Mouse (Mus musculus) myocyte (in vitro differentiated cells): ENCODE measurements around the gene Zbtb20. TPM values are rescaled to one million over a fixed set of nuclear protein-coding genes. Genes with fewer than 3 reads are reported as not detected.

ENCODE experiments used
- H3K27me3 ChIP-seq: one replicate; pipeline ENCODE4 v1.6.1; 2011; ENCODE audit not compliant: control insufficient read depth, insufficient read depth, insufficient read length
- H3K36me3 ChIP-seq: one replicate; pipeline ENCODE4 v1.6.1; 2011; ENCODE audit not compliant: control insufficient read depth, insufficient read depth
- H3K4me2 ChIP-seq: one replicate; pipeline ENCODE4 v1.6.1; 2011; ENCODE audit warnings: low read depth, control low read depth
- H3K4me3 ChIP-seq: one replicate; pipeline ENCODE4 v1.5.1; 2011; ENCODE audit warnings: mild to moderate bottlenecking, control low read depth, moderate library complexity
- H3K79me2 ChIP-seq: one replicate; pipeline ENCODE4 v1.6.1; 2011; ENCODE audit not compliant: control insufficient read depth, insufficient read depth
- H3ac ChIP-seq: one replicate; pipeline ENCODE4 v1.6.1; 2011; ENCODE audit not compliant: control insufficient read depth, insufficient read length
- CEBPB ChIP-seq: IDR thresholded peaks from 2 replicates; pipeline ENCODE4 v1.6.1; 2011; ENCODE audit warnings: mild to moderate bottlenecking, moderate library complexity; ENCODE audit not compliant: poor library complexity, insufficient read depth, severe bottlenecking
- E2F4 ChIP-seq: IDR thresholded peaks from one replicate; pipeline ENCODE4 v1.6.1; 2011; ENCODE audit warnings: mild to moderate bottlenecking, control low read depth, moderate library complexity; ENCODE audit not compliant: insufficient read depth
- MAX ChIP-seq: IDR thresholded peaks from one replicate; pipeline ENCODE4 v1.6.1; 2011; ENCODE audit warnings: low read depth, mild to moderate bottlenecking, control low read depth
- MYOD1 ChIP-seq, 3 experiments: IDR thresholded peaks; one replicate each; pipeline ENCODE4 v1.6.1; 2011; ENCODE audit warnings: control low read depth in 2 of 3, low read depth in 2 of 3, mild to moderate bottlenecking in 2 of 3, moderate library complexity in 1 of 3; ENCODE audit not compliant: insufficient read length in 2 of 3, control insufficient read depth in 1 of 3
- MYOG ChIP-seq, 3 experiments: IDR thresholded peaks; one replicate each; pipeline ENCODE4 v1.6.1; 2011; ENCODE audit warnings: control low read depth in 2 of 3, low read depth in 2 of 3, mild to moderate bottlenecking in 2 of 3; ENCODE audit not compliant: insufficient read length in 2 of 3, control insufficient read depth in 1 of 3, insufficient read depth in 1 of 3
- POLR2A ChIP-seq: IDR thresholded peaks from one replicate; pipeline ENCODE4 v1.6.1; 2011; ENCODE audit warnings: low read depth, mild to moderate bottlenecking, control low read depth, moderate library complexity; ENCODE audit not compliant: insufficient read length
- POLR2AphosphoS2 ChIP-seq: IDR thresholded peaks from one replicate; pipeline ENCODE4 v1.6.1; 2011; ENCODE audit warnings: low read depth, control low read depth; ENCODE audit not compliant: insufficient read length
- REST ChIP-seq: IDR thresholded peaks from one replicate; pipeline ENCODE4 v1.6.1; 2011; ENCODE audit warnings: mild to moderate bottlenecking, control low read depth, moderate library complexity; ENCODE audit not compliant: insufficient read depth, insufficient read length
- SRF ChIP-seq: IDR thresholded peaks from one replicate; pipeline ENCODE4 v1.6.1; 2011; ENCODE audit warnings: low read depth; ENCODE audit not compliant: control insufficient read depth, insufficient read length
- TCF12 ChIP-seq: IDR thresholded peaks from one replicate; pipeline ENCODE4 v1.6.1; 2011; ENCODE audit warnings: mild to moderate bottlenecking, control low read depth; ENCODE audit not compliant: poor library complexity, insufficient read depth, severe bottlenecking
- TCF3 ChIP-seq: IDR thresholded peaks from one replicate; pipeline ENCODE4 v1.6.1; 2011; ENCODE audit warnings: low read depth, control low read depth; ENCODE audit not compliant: insufficient read length
- USF1 ChIP-seq: IDR thresholded peaks from one replicate; pipeline ENCODE4 v1.6.1; 2011; ENCODE audit warnings: low read depth, mild to moderate bottlenecking, control low read depth, moderate library complexity
- polyA plus RNA-seq: library from polyadenylated mRNA; unstranded; fragments of >200 nt; fragmentation: generic; extraction: Trizol; gene quantifications from one replicate; pipeline ENCODE4 v1.2.1, GENCODE M21; 2012; ENCODE audit warnings: missing spikeins

The Zbtb20 gene
- polyA plus RNA-seq, 1 experiment = 5.0 TPM

- Histone ChIP-seq H3ac (no peak overlapping the region), H3K27me3 (no peaks in the 10 kb centered on the region), H3K36me3 (no peaks in the 10 kb centered on the region), H3K79me2 (no peaks in the 10 kb centered on the region), H3K4me2 (no peak overlapping the region), H3K4me3 (no peak overlapping the region)
- TF ChIP-seq CEBPB (no peak), TCF12 (no peak), POLR2A (no peak), TCF3 (no peak), REST (no peak), SRF (no peak)
Observed at GRCm38 (mm10) chr16:43094756-43095155, 219.1 kb downstream of the Zbtb20 start.

GRCm38 (mm10) chr16:43096040-43096439, 220.4 kb downstream of the Zbtb20 start:
- no peak overlapping the region for H3ac ChIP-seq
- no peaks in the 10 kb centered on the region for H3K36me3 ChIP-seq
- no peaks in the 10 kb centered on the region for H3K27me3 ChIP-seq
- H3K79me2 ChIP-seq = no peaks in the 10 kb centered on the region
- H3K4me3 ChIP-seq = no peak overlapping the region
- no peak overlapping the region for H3K4me2 ChIP-seq
- no peak for TF ChIP-seq SRF
- no peak for TF ChIP-seq CEBPB
- no peak for TF ChIP-seq POLR2AphosphoS2
- no peak for TF ChIP-seq E2F4
- no peak for TF ChIP-seq MAX
- TF ChIP-seq USF1 = no peak
- no peak for TF ChIP-seq MYOD1 (IDR thresholded peaks at IDR 0.05; ENCODE audit: control insufficient read depth in 1 of 3, insufficient read length in 2 of 3, low read depth in 2 of 3)
- no peak for TF ChIP-seq TCF12
- TF ChIP-seq MYOG (IDR thresholded peaks at IDR 0.05; ENCODE audit: control insufficient read depth in 1 of 3, insufficient read depth in 1 of 3, insufficient read length in 2 of 3, low read depth in 2 of 3) = no peak
- TF ChIP-seq REST = no peak
- TF ChIP-seq TCF3 = no peak
- TF ChIP-seq POLR2A = no peak

GRCm38 (mm10) chr16:43098153-43098552, 222.5 kb downstream of the Zbtb20 start:
- no peak overlapping the region for H3K4me3 ChIP-seq
- no peaks in the 10 kb centered on the region for H3K79me2 ChIP-seq
- TF ChIP-seq MYOD1 (IDR thresholded peaks at IDR 0.05; ENCODE audit: control insufficient read depth in 1 of 3, insufficient read length in 2 of 3, low read depth in 2 of 3) (no peak), POLR2AphosphoS2 (no peak), CEBPB (no peak), USF1 (no peak), REST (no peak), MYOG (IDR thresholded peaks at IDR 0.05; ENCODE audit: control insufficient read depth in 1 of 3, insufficient read depth in 1 of 3, insufficient read length in 2 of 3, low read depth in 2 of 3) (no peak), MAX (no peak), E2F4 (no peak), TCF12 (no peak), SRF (no peak), TCF3 (no peak), POLR2A (no peak)
- no peaks in the 10 kb centered on the region for H3K27me3 ChIP-seq
- H3ac ChIP-seq = no peak overlapping the region
- no peak overlapping the region for H3K4me2 ChIP-seq
- H3K36me3 ChIP-seq = no peaks in the 10 kb centered on the region

- no peak overlapping the region for H3ac ChIP-seq
- H3K4me2 ChIP-seq = no peak overlapping the region
- H3K27me3 ChIP-seq = no peaks in the 10 kb centered on the region
- TF ChIP-seq CEBPB (no peak), MYOG (IDR thresholded peaks at IDR 0.05; ENCODE audit: control insufficient read depth in 1 of 3, insufficient read depth in 1 of 3, insufficient read length in 2 of 3, low read depth in 2 of 3) (no peak), REST (no peak), TCF3 (no peak), MYOD1 (IDR thresholded peaks at IDR 0.05; ENCODE audit: control insufficient read depth in 1 of 3, insufficient read length in 2 of 3, low read depth in 2 of 3) (no peak), POLR2AphosphoS2 (no peak), TCF12 (no peak), MAX (no peak), E2F4 (no peak), POLR2A (no peak), SRF (no peak), USF1 (no peak)
- H3K4me3 ChIP-seq = no peak overlapping the region
- H3K79me2 ChIP-seq = no peaks in the 10 kb centered on the region
- no peaks in the 10 kb centered on the region for H3K36me3 ChIP-seq
Observed at GRCm38 (mm10) chr16:43098666-43099065, 223.0 kb downstream of the Zbtb20 start.

- H3K4me2 ChIP-seq = no peak overlapping the region
- H3K27me3 ChIP-seq = no peaks in the 10 kb centered on the region
- H3ac ChIP-seq = no peak overlapping the region
- no peaks in the 10 kb centered on the region for H3K36me3 ChIP-seq
- TF ChIP-seq E2F4 (no peak), MYOG (IDR thresholded peaks at IDR 0.05; ENCODE audit: control insufficient read depth in 1 of 3, insufficient read depth in 1 of 3, insufficient read length in 2 of 3, low read depth in 2 of 3) (no peak), POLR2A (no peak), USF1 (no peak), REST (no peak), SRF (no peak), TCF12 (no peak), MYOD1 (IDR thresholded peaks at IDR 0.05; ENCODE audit: control insufficient read depth in 1 of 3, insufficient read length in 2 of 3, low read depth in 2 of 3) (no peak), CEBPB (no peak), MAX (no peak), TCF3 (no peak), POLR2AphosphoS2 (no peak)
- H3K4me3 ChIP-seq = no peak overlapping the region
- no peaks in the 10 kb centered on the region for H3K79me2 ChIP-seq
Observed at GRCm38 (mm10) chr16:43111288-43111687, 235.6 kb downstream of the Zbtb20 start.
